ENCODE assay signal across 14 mouse cellular contexts in genomic region chr6:127627453-127627852, GRCm38 (mm10).
DNase-seq lines count a peak whose midpoint lies in the region; ATAC-seq and TF ChIP-seq lines count a peak whose summit lies in the region.
"Had no signal": no experiment of that assay in that cellular context is flagged by ENCODE, and none has a peak within 500 bp of the region (broad histone marks: within the 10 kb centered on the region; RNA-seq: fewer than 3 reads in every experiment).

No protein-coding gene starts in this region.

- ATAC-seq in heart, embryonic 14.5 days (ENCODE audit: insufficient number of reproducible peaks, insufficient read depth, low FRiP score, low read depth) = no peak
- peak; percentile 55; the same call in 1 of the 2 replicates for ATAC-seq in embryonic facial prominence, embryonic 14.5 days (ENCODE audit: low read depth)
- ATAC-seq in forebrain, postnatal 0 days = peak; percentile 78
- peak; percentile 46; the same call in 1 of the 2 replicates for ATAC-seq in midbrain, embryonic 15.5 days (replicated peaks)
- ATAC-seq in lung, postnatal 0 days = no peak
- ATAC-seq: inflammation-experienced regulatory T-cells, adult 6 months; liver, embryonic 12.5 days had no signal

- no peak overlapping the region for H3K9ac ChIP-seq in heart, embryonic 14.5 days (ENCODE audit: low read length)
- H3K9ac ChIP-seq in embryonic facial prominence, embryonic 14.5 days (ENCODE audit: low read depth, low read length) = no peak overlapping the region; the same call in 1 of the 2 replicates
- no peak overlapping the region for H3K9ac ChIP-seq in forebrain, postnatal 0 days
- no peak overlapping the region for H3K9ac ChIP-seq in midbrain, embryonic 15.5 days
- H3K9ac ChIP-seq in lung, postnatal 0 days (replicated peaks; ENCODE audit: low read depth) = no peak overlapping the region
- H3K9ac ChIP-seq: embryonic facial prominence, embryonic 13.5 days; liver, embryonic 12.5 days had no signal

- WGBS in heart, embryonic 14.5 days = 18% methylated on average over 9 of the region's 9 CpGs
- WGBS in embryonic facial prominence, embryonic 14.5 days = 26% methylated on average over 9 of the region's 9 CpGs
- 7% methylated on average over 9 of the region's 9 CpGs for WGBS in forebrain, postnatal 0 days
- WGBS in midbrain, embryonic 15.5 days = 11% methylated on average over 9 of the region's 9 CpGs
- 44% methylated on average over 9 of the region's 9 CpGs for WGBS in lung, postnatal 0 days

- TF ChIP-seq CTCF in forebrain, postnatal 0 days (IDR thresholded peaks at IDR 0.05; ENCODE audit: low read depth) = no peak
- no peak for TF ChIP-seq CTCF in lung, postnatal 0 days (IDR thresholded peaks at IDR 0.05)

- DNase-seq in heart, postnatal 4 days = no peak
- peak; percentile 75 for DNase-seq in embryonic facial prominence, embryonic 14.5 days (ENCODE audit: low spot score)
- DNase-seq in forebrain, postnatal 0 days = peak; percentile 70
- DNase-seq in adrenal gland, postnatal 14 days = no peak
- DNase-seq in urinary bladder, postnatal 25 days (ENCODE audit: low spot score) = no peak
- DNase-seq in lung, postnatal 0 days (ENCODE audit: low spot score) = no peak
- DNase-seq: gastrocnemius, postnatal 36 days; thymus, adult 2 months had no signal

- peak overlapping the region; percentile 1; the same call in 1 of the 2 replicates for H3K4me2 ChIP-seq in heart, embryonic 14.5 days (ENCODE audit: low read length)
- H3K4me2 ChIP-seq in embryonic facial prominence, embryonic 14.5 days (ENCODE audit: low read depth, low read length) = no peak overlapping the region
- no peak overlapping the region for H3K4me2 ChIP-seq in forebrain, postnatal 0 days (ENCODE audit: low read depth)
- no peak overlapping the region for H3K4me2 ChIP-seq in midbrain, embryonic 15.5 days
- no peak overlapping the region for H3K4me2 ChIP-seq in lung, postnatal 0 days (replicated peaks; ENCODE audit: low read depth, low read length)
- H3K4me2 ChIP-seq: embryonic facial prominence, embryonic 13.5 days; liver, embryonic 12.5 days had no signal

- H3K4me3 ChIP-seq in heart, embryonic 14.5 days (ENCODE audit: control insufficient read depth in 1 of 2, insufficient read depth in 1 of 2, low read depth in 1 of 2, low read length in 2 of 2) = no peak overlapping the region
- no peak overlapping the region for H3K4me3 ChIP-seq in embryonic facial prominence, embryonic 14.5 days (ENCODE audit: low read depth, low read length)
- no peak overlapping the region for H3K4me3 ChIP-seq in forebrain, postnatal 0 days (ENCODE audit: low read depth, low read length)
- no peak overlapping the region for H3K4me3 ChIP-seq in midbrain, embryonic 15.5 days
- H3K4me3 ChIP-seq in lung, postnatal 0 days (ENCODE audit: low read depth, low read length) = no peak overlapping the region
- H3K4me3 ChIP-seq: embryonic facial prominence, embryonic 13.5 days; liver, embryonic 12.5 days had no signal

- peaks cover 5 to 8% of the 10 kb centered on the region in 2 experiments; a peak in 3 of 4 replicates for H3K4me1 ChIP-seq in heart, embryonic 14.5 days (ENCODE audit: control insufficient read depth in 2 of 2, insufficient read depth in 2 of 2, low read length in 2 of 2)
- peaks cover 11% of the 10 kb centered on the region; the same call in 1 of the 2 replicates for H3K4me1 ChIP-seq in embryonic facial prominence, embryonic 14.5 days (ENCODE audit: control insufficient read depth, insufficient read depth, low read length)
- no peaks in the 10 kb centered on the region for H3K4me1 ChIP-seq in forebrain, postnatal 0 days (ENCODE audit: insufficient read depth)
- H3K4me1 ChIP-seq in midbrain, embryonic 15.5 days = peaks cover 8% of the 10 kb centered on the region; the same call in 1 of the 2 replicates
- H3K4me1 ChIP-seq in lung, postnatal 0 days (ENCODE audit: insufficient read depth, low read depth, low read length) = no peaks in the 10 kb centered on the region
- H3K4me1 ChIP-seq: liver, embryonic 12.5 days had no signal

- no peak overlapping the region for H3K27ac ChIP-seq in heart, embryonic 14.5 days (replicated peaks in 1 of 2; ENCODE audit: control insufficient read depth in 1 of 2, insufficient read depth in 1 of 2, low read depth in 2 of 2, low read length in 2 of 2)
- H3K27ac ChIP-seq in embryonic facial prominence, embryonic 14.5 days (replicated peaks; ENCODE audit: low read depth, low read length) = no peak overlapping the region
- H3K27ac ChIP-seq in forebrain, postnatal 0 days (ENCODE audit: low read depth, low read length) = no peak overlapping the region
- H3K27ac ChIP-seq in midbrain, embryonic 15.5 days = 0 out of 2 replicates have a peak overlapping the region, but pooled peaks have one; percentile 8
- no peak overlapping the region for H3K27ac ChIP-seq in lung, postnatal 0 days (ENCODE audit: low read length)
- H3K27ac ChIP-seq: embryonic facial prominence, embryonic 13.5 days; liver, embryonic 12.5 days had no signal

- no peak for TF ChIP-seq EP300 in lung, postnatal 0 days (IDR thresholded peaks at IDR 0.05)

- no peaks in the 10 kb centered on the region for H3K9me3 ChIP-seq in heart, embryonic 14.5 days (ENCODE audit: control insufficient read depth, low read length)
- no peaks in the 10 kb centered on the region for H3K9me3 ChIP-seq in embryonic facial prominence, embryonic 14.5 days (ENCODE audit: control insufficient read depth, low read length)
- H3K9me3 ChIP-seq in forebrain, postnatal 0 days (ENCODE audit: low read length) = no peaks in the 10 kb centered on the region
- no peaks in the 10 kb centered on the region for H3K9me3 ChIP-seq in midbrain, embryonic 15.5 days
- no peaks in the 10 kb centered on the region for H3K9me3 ChIP-seq in lung, postnatal 0 days (ENCODE audit: low read length)
- H3K9me3 ChIP-seq: embryonic facial prominence, embryonic 13.5 days; liver, embryonic 12.5 days had no signal

- no peaks in the 10 kb centered on the region for H3K36me3 ChIP-seq in heart, embryonic 14.5 days (ENCODE audit: control insufficient read depth, insufficient read depth, low read length)
- no peaks in the 10 kb centered on the region for H3K36me3 ChIP-seq in embryonic facial prominence, embryonic 14.5 days (ENCODE audit: control insufficient read depth, insufficient read depth, low read length)
- H3K36me3 ChIP-seq in forebrain, postnatal 0 days (ENCODE audit: insufficient read depth) = no peaks in the 10 kb centered on the region
- no peaks in the 10 kb centered on the region for H3K36me3 ChIP-seq in midbrain, embryonic 15.5 days (replicated peaks)
- H3K36me3 ChIP-seq in lung, postnatal 0 days (ENCODE audit: insufficient read depth, low read length) = no peaks in the 10 kb centered on the region
- H3K36me3 ChIP-seq: embryonic facial prominence, embryonic 13.5 days had no signal

- H3K27me3 ChIP-seq in heart, embryonic 14.5 days (ENCODE audit: control insufficient read depth, insufficient read depth, low read length) = no peaks in the 10 kb centered on the region; the same call in 1 of the 2 replicates
- H3K27me3 ChIP-seq in embryonic facial prominence, embryonic 14.5 days (replicated peaks; ENCODE audit: control insufficient read depth, insufficient read depth, low read length) = no peaks in the 10 kb centered on the region
- no peaks in the 10 kb centered on the region for H3K27me3 ChIP-seq in forebrain, postnatal 0 days (ENCODE audit: insufficient read depth, low read length)
- no peaks in the 10 kb centered on the region for H3K27me3 ChIP-seq in midbrain, embryonic 15.5 days (replicated peaks)
- no peaks in the 10 kb centered on the region for H3K27me3 ChIP-seq in lung, postnatal 0 days (replicated peaks; ENCODE audit: insufficient read depth, low read length)
- H3K27me3 ChIP-seq: CH12.LX; liver, embryonic 12.5 days had no signal

Comparison
In these comparisons a context has a peak if more than half of its experiments do, and no peak if none do; other contexts are left out.
1. ATAC-seq: peak in embryonic facial prominence, embryonic 14.5 days (single experiment), forebrain, postnatal 0 days (single experiment) and midbrain, embryonic 15.5 days (single experiment); none in heart, embryonic 14.5 days (single experiment) and lung, postnatal 0 days (single experiment).
2. DNase-seq: peak in embryonic facial prominence, embryonic 14.5 days (single experiment) and forebrain, postnatal 0 days (single experiment); none in heart, postnatal 4 days (single experiment), adrenal gland, postnatal 14 days (single experiment), urinary bladder, postnatal 25 days (single experiment) and lung, postnatal 0 days (single experiment).